Mouse (Mus musculus) erythroblast, embryonic 14.5 days (primary cell): ENCODE data around the gene Pitpnm2.

Experiments
- GATA1 ChIP-seq: IDR thresholded peaks from 2 replicates; pipeline ENCODE4 v1.6.1; 2012; ENCODE audit warnings: low read length, inconsistent platforms, mixed read lengths
- TAL1 ChIP-seq: IDR thresholded peaks from 3 replicates; pipeline ENCODE4 v1.6.1; 2012; ENCODE audit warnings: low read length, inconsistent platforms, mixed read lengths

- TF ChIP-seq GATA1 (no peak), TAL1 (no peak)
Observed at GRCm38 (mm10) chr5:124083850-124084587, 165.5 kb downstream of the Pitpnm2 start.
